25 mouse cellular contexts compared by ENCODE assay signal in the genomic region with DNA sequence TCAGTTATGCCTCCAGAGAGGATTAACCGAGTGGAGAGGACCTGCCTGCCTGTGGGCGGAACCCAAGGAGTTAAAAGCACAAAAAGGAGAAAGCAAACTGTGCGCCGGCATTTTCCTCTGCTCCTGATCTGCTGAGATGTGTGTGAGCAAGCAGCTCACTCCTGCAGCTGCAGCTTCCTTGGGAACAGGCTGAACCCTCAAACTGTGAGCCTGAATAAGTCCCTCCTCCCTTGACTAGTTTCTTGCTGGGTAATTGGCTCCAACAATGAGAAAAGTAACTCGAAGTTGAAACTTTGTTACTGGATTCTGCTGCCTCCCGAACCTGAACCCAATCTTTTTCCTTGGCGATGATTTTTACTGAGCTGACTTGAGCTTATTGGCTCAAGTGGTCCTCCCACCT. TPM values are rescaled to one million over a fixed set of nuclear protein-coding genes. Genes with fewer than 3 reads are reported as not detected.
DNase-seq lines count a peak whose midpoint lies in the region; ATAC-seq and TF ChIP-seq lines count a peak whose summit lies in the region.
"Had no signal": no experiment of that assay in that cellular context is flagged by ENCODE, and none has a peak within 500 bp of the region (broad histone marks: within the 10 kb centered on the region; RNA-seq: fewer than 3 reads in every experiment).

No protein-coding gene starts in this region.

- no peaks in the 10 kb centered on the region for H3K27me3 ChIP-seq in heart, embryonic 16.5 days (ENCODE audit: control insufficient read depth, insufficient read depth, low read length)
- no peaks in the 10 kb centered on the region for H3K27me3 ChIP-seq in heart, embryonic 11.5 days (ENCODE audit: control insufficient read depth, insufficient read depth, low read length)
- H3K27me3 ChIP-seq in lung, embryonic 16.5 days (ENCODE audit: control insufficient read depth, insufficient read depth, low read depth, low read length): no peaks in the 10 kb centered on the region
- H3K27me3 ChIP-seq in small intestine, adult 2 months (ENCODE audit: control insufficient read depth, insufficient read depth, low read length): no peaks in the 10 kb centered on the region
- no peaks in the 10 kb centered on the region for H3K27me3 ChIP-seq in stomach, postnatal 0 days (ENCODE audit: control insufficient read depth, insufficient read depth, low read length)
- H3K27me3 ChIP-seq: embryonic facial prominence, embryonic 12.5 days; forebrain, embryonic 12.5 days; hindbrain, embryonic 12.5 days; liver, embryonic 15.5 days; neural tube, embryonic 15.5 days had no signal

- H3K4me3 ChIP-seq in heart, embryonic 16.5 days (ENCODE audit: low read length): no peak overlapping the region
- no peak overlapping the region for H3K4me3 ChIP-seq in heart, embryonic 11.5 days (ENCODE audit: low read depth, low read length)
- H3K4me3 ChIP-seq in lung, embryonic 16.5 days (ENCODE audit: low read length): no peak overlapping the region
- no peak overlapping the region for H3K4me3 ChIP-seq in small intestine, adult 2 months (ENCODE audit: low read depth, low read length)
- no peak overlapping the region for H3K4me3 ChIP-seq in stomach, postnatal 0 days (ENCODE audit: low read depth, low read length)
- H3K4me3 ChIP-seq: embryonic facial prominence, embryonic 12.5 days; forebrain, embryonic 12.5 days; hindbrain, embryonic 12.5 days; layer of hippocampus, adult 2 months; limb, embryonic 10.5 days; liver, embryonic 15.5 days; midbrain, embryonic 10.5 days; neural tube, embryonic 15.5 days had no signal

- no peaks in the 10 kb centered on the region for H3K9me3 ChIP-seq in heart, embryonic 16.5 days (replicated peaks; ENCODE audit: control insufficient read depth, low read length)
- no peaks in the 10 kb centered on the region for H3K9me3 ChIP-seq in heart, embryonic 11.5 days (replicated peaks; ENCODE audit: control insufficient read depth, low read length)
- no peaks in the 10 kb centered on the region for H3K9me3 ChIP-seq in lung, embryonic 16.5 days (ENCODE audit: control insufficient read depth, low read length)
- no peaks in the 10 kb centered on the region for H3K9me3 ChIP-seq in stomach, postnatal 0 days (ENCODE audit: control insufficient read depth, low read length)
- H3K9me3 ChIP-seq: embryonic facial prominence, embryonic 12.5 days; forebrain, embryonic 12.5 days; hindbrain, embryonic 12.5 days; limb, embryonic 10.5 days; liver, embryonic 15.5 days; midbrain, embryonic 10.5 days; neural tube, embryonic 15.5 days had no signal

- 51% methylated on average over 7 of the region's 7 CpGs for WGBS in heart, embryonic 16.5 days
- WGBS in heart, embryonic 11.5 days (ENCODE audit: insufficient replicate concordance): 56% methylated on average over 7 of the region's 7 CpGs
- 36% methylated on average over 7 of the region's 7 CpGs for WGBS in lung, embryonic 16.5 days
- WGBS in small intestine, adult 2 months: 61% methylated on average over 7 of the region's 7 CpGs
- WGBS in stomach, postnatal 0 days: 47% methylated on average over 7 of the region's 7 CpGs

- peak overlapping the region; percentile 45 for H3K27ac ChIP-seq in heart, embryonic 16.5 days (ENCODE audit: low read length)
- no peak overlapping the region for H3K27ac ChIP-seq in heart, embryonic 11.5 days (ENCODE audit: low read depth, low read length)
- peak overlapping the region; percentile 59 for H3K27ac ChIP-seq in lung, embryonic 16.5 days (ENCODE audit: low read length)
- peak overlapping the region; percentile 37; the same call in 1 of the 2 replicates for H3K27ac ChIP-seq in small intestine, adult 2 months (ENCODE audit: insufficient read depth, low read depth, low read length)
- peak overlapping the region; percentile 67 for H3K27ac ChIP-seq in stomach, postnatal 0 days (replicated peaks)
- H3K27ac ChIP-seq: embryonic facial prominence, embryonic 12.5 days; forebrain, embryonic 12.5 days; hindbrain, embryonic 12.5 days; layer of hippocampus, adult 2 months; limb, embryonic 10.5 days; liver, embryonic 15.5 days; macrophage; midbrain, embryonic 10.5 days; neural tube, embryonic 15.5 days had no signal

- TF ChIP-seq CTCF in small intestine, adult 2 months (IDR thresholded peaks at IDR 0.05; ENCODE audit: extremely low read depth, insufficient read length, insufficient replicate concordance, low read depth, low read length): no peak
- TF ChIP-seq CTCF in stomach, postnatal 0 days (IDR thresholded peaks at IDR 0.05; ENCODE audit: low read depth): no peak

- no peak overlapping the region for H3K9ac ChIP-seq in heart, embryonic 16.5 days (ENCODE audit: low read length)
- no peak overlapping the region for H3K9ac ChIP-seq in heart, embryonic 11.5 days (ENCODE audit: low read depth, low read length)
- no peak overlapping the region for H3K9ac ChIP-seq in lung, embryonic 16.5 days (ENCODE audit: low read length)
- H3K9ac ChIP-seq in stomach, postnatal 0 days (ENCODE audit: low read length): no peak overlapping the region
- H3K9ac ChIP-seq: embryonic facial prominence, embryonic 12.5 days; forebrain, embryonic 12.5 days; hindbrain, embryonic 12.5 days; liver, embryonic 15.5 days; neural tube, embryonic 15.5 days had no signal

- no peaks in the 10 kb centered on the region for H3K36me3 ChIP-seq in heart, embryonic 16.5 days (ENCODE audit: control insufficient read depth, insufficient read depth)
- no peaks in the 10 kb centered on the region for H3K36me3 ChIP-seq in heart, embryonic 11.5 days (ENCODE audit: control insufficient read depth, insufficient read depth, low read length)
- no peaks in the 10 kb centered on the region for H3K36me3 ChIP-seq in lung, embryonic 16.5 days (ENCODE audit: control insufficient read depth, insufficient read depth, low read length)
- no peaks in the 10 kb centered on the region for H3K36me3 ChIP-seq in small intestine, adult 2 months (ENCODE audit: control insufficient read depth, insufficient read depth, low read length)
- H3K36me3 ChIP-seq in stomach, postnatal 0 days (ENCODE audit: control insufficient read depth, insufficient read depth, low read length): no peaks in the 10 kb centered on the region
- H3K36me3 ChIP-seq: embryonic facial prominence, embryonic 12.5 days; forebrain, embryonic 12.5 days; hindbrain, embryonic 12.5 days; limb, embryonic 10.5 days; liver, embryonic 15.5 days; midbrain, embryonic 10.5 days; neural tube, embryonic 15.5 days had no signal

- H3K4me1 ChIP-seq in heart, embryonic 16.5 days (ENCODE audit: control insufficient read depth, insufficient read depth, low read length): peaks cover 6% of the 10 kb centered on the region; the same call in 1 of the 2 replicates
- no peaks in the 10 kb centered on the region for H3K4me1 ChIP-seq in heart, embryonic 11.5 days (ENCODE audit: control insufficient read depth, insufficient read depth, low read length)
- peaks cover 25% of the 10 kb centered on the region for H3K4me1 ChIP-seq in lung, embryonic 16.5 days (replicated peaks; ENCODE audit: control insufficient read depth, insufficient read depth, low read length)
- no peaks in the 10 kb centered on the region for H3K4me1 ChIP-seq in small intestine, adult 2 months (ENCODE audit: control insufficient read depth, insufficient read depth, insufficient read length, low read length)
- H3K4me1 ChIP-seq in stomach, postnatal 0 days (replicated peaks; ENCODE audit: control insufficient read depth, insufficient read depth): peaks cover 10% of the 10 kb centered on the region
- H3K4me1 ChIP-seq: embryonic facial prominence, embryonic 12.5 days; hindbrain, embryonic 12.5 days; limb, embryonic 10.5 days; liver, embryonic 15.5 days; neural tube, embryonic 15.5 days had no signal

- TF ChIP-seq POLR2A in small intestine, adult 2 months (IDR thresholded peaks at IDR 0.05; ENCODE audit: low read depth, low read length): no peak

- DNase-seq in lung, postnatal 10 days: no peak
- no peak for DNase-seq in stomach, postnatal 0 days (ENCODE audit: low spot score)
- DNase-seq: adrenal gland, adult 2 months; cerebellum, adult 11-12 months; cerebellum, postnatal 14 days; kidney, adult 9 months; kidney, postnatal 25 days; liver; right cerebral cortex, adult 18-20 months; right cerebral cortex, postnatal 4 days had no signal

- no peak for TF ChIP-seq EP300 in stomach, postnatal 0 days (optimal IDR thresholded peaks at IDR 0.05)

- no peak for ATAC-seq in heart, embryonic 16.5 days (replicated peaks; ENCODE audit: extremely low read depth, insufficient read depth, low FRiP score)
- no peak for ATAC-seq in heart, embryonic 11.5 days (replicated peaks; ENCODE audit: insufficient number of reproducible peaks, low FRiP score, low TSS enrichment)
- ATAC-seq in lung, embryonic 16.5 days (ENCODE audit: low read depth): no peak
- no peak for ATAC-seq in stomach, postnatal 0 days (ENCODE audit: low FRiP score, low TSS enrichment)
- no peak for ATAC-seq in megakaryocyte-erythroid progenitor cell, adult 5-6 weeks (replicated peaks; ENCODE audit: low FRiP score, low TSS enrichment, poor library complexity, severe bottlenecking)
- ATAC-seq: inflammation-experienced regulatory T-cells, adult 6 months had no signal

- H3K4me2 ChIP-seq in heart, embryonic 16.5 days (ENCODE audit: low read depth, low read length): no peak overlapping the region
- H3K4me2 ChIP-seq in heart, embryonic 11.5 days: no peak overlapping the region
- no peak overlapping the region for H3K4me2 ChIP-seq in lung, embryonic 16.5 days (ENCODE audit: low read depth, low read length)
- H3K4me2 ChIP-seq in stomach, postnatal 0 days (replicated peaks; ENCODE audit: low read depth): no peak overlapping the region
- H3K4me2 ChIP-seq: embryonic facial prominence, embryonic 12.5 days; forebrain, embryonic 12.5 days; hindbrain, embryonic 12.5 days; liver, embryonic 15.5 days; neural tube, embryonic 15.5 days had no signal

RNA-seq across cellular contexts. Expression of a gene that starts 25.9 kb away (rescaled TPM):
- 59.1 and 61.7 TPM in 2 replicates for polyA plus RNA-seq in heart, embryonic 16.5 days (2015; fragmentation: Nextera tagmentation; extraction: Ambion mirVana)
- polyA plus RNA-seq in heart, embryonic 11.5 days (2014; fragmentation: Nextera tagmentation; extraction: Ambion mirVana): 30.6 and 32.9 TPM in 2 replicates
- polyA plus RNA-seq in lung, embryonic 16.5 days (2015; fragmentation: Nextera tagmentation; extraction: Ambion mirVana): 93.3 and 96.3 TPM in 2 replicates
- polyA plus RNA-seq in small intestine, adult 2 months (2012; rRNA removed): 15.2 and 52.6 TPM in 2 replicates
- 34.0 and 38.2 TPM in 2 replicates for polyA plus RNA-seq in stomach, postnatal 0 days (2015; fragmentation: Nextera tagmentation; extraction: Ambion mirVana)
- 8.5 and 16.9 TPM in 2 replicates for total RNA-seq in megakaryocyte-erythroid progenitor cell, adult 5-6 weeks (2014; fragmentation: Nextera tagmentation)
- total RNA-seq in megakaryocyte-erythroid progenitor cell, adult 5-6 weeks (2017): 15.9 and 26.7 TPM in 2 replicates
